Mouse (Mus musculus): Measurements from ENCODE around the gene Tcf3. TPM values are rescaled to one million over a fixed set of nuclear protein-coding genes. Genes with fewer than 3 reads are reported as not detected.

Gene Tcf3
- polyA plus RNA-seq, 1 experiment, result 25.5 TPM

GRCm38 (mm10) chr10:80399191-80399972 is 34.1 kb downstream of the Tcf3 start, which contains the start of gene Mbd3:
Gene Mbd3 (minus strand): TSS chr10:80399550.
- H3K4me3 ChIP-seq (ENCODE audit: insufficient read depth, low read length), result peak within 1 kb of the TSS; percentile 84
- TF ChIP-seq POLR2A (IDR thresholded peaks at IDR 0.05; ENCODE audit: borderline replicate concordance, low read depth, low read length) (peak; percentile 89), CTCF (IDR thresholded peaks at IDR 0.05; ENCODE audit: low read depth, low read length) (no peak)
- peaks cover 30% of the 10 kb centered on the region for H3K4me1 ChIP-seq (ENCODE audit: control insufficient read depth, insufficient read depth, low read length)
- peak within 1 kb of the TSS; percentile 95 for H3K27ac ChIP-seq (ENCODE audit: insufficient read depth, low read depth, low read length)

- Histone ChIP-seq H3K4me1 (ENCODE audit: control insufficient read depth, insufficient read depth, low read length) (peaks cover 30% of the 10 kb centered on the region), H3K4me3 (ENCODE audit: insufficient read depth, low read length) (peak overlapping the region; percentile 84), H3K27ac (ENCODE audit: insufficient read depth, low read depth, low read length) (peak overlapping the region; percentile 91)
- TF ChIP-seq CTCF (IDR thresholded peaks at IDR 0.05; ENCODE audit: low read depth, low read length), result no peak
- TF ChIP-seq POLR2A (IDR thresholded peaks at IDR 0.05; ENCODE audit: borderline replicate concordance, low read depth, low read length), result no peak
Observed at GRCm38 (mm10) chr10:80398719-80399190, 34.7 kb downstream of the Tcf3 start.

- Histone ChIP-seq H3K27ac (ENCODE audit: insufficient read depth, low read depth, low read length) (peak overlapping the region; percentile 91), H3K4me1 (ENCODE audit: control insufficient read depth, insufficient read depth, low read length) (peaks cover 30% of the 10 kb centered on the region), H3K4me3 (ENCODE audit: insufficient read depth, low read length) (peak overlapping the region; percentile 84)
- TF ChIP-seq POLR2A (IDR thresholded peaks at IDR 0.05; ENCODE audit: borderline replicate concordance, low read depth, low read length), result no peak
- no peak for TF ChIP-seq CTCF (IDR thresholded peaks at IDR 0.05; ENCODE audit: low read depth, low read length)
Observed at GRCm38 (mm10) chr10:80398174-80398535, 35.3 kb downstream of the Tcf3 start.

- Histone ChIP-seq H3K4me3 (ENCODE audit: insufficient read depth, low read length) (peak overlapping the region; percentile 84), H3K4me1 (ENCODE audit: control insufficient read depth, insufficient read depth, low read length) (peaks cover 30% of the 10 kb centered on the region), H3K27ac (ENCODE audit: insufficient read depth, low read depth, low read length) (peak overlapping the region; percentile 91)
- TF ChIP-seq POLR2A (IDR thresholded peaks at IDR 0.05; ENCODE audit: borderline replicate concordance, low read depth, low read length), result no peak
- TF ChIP-seq CTCF (IDR thresholded peaks at IDR 0.05; ENCODE audit: low read depth, low read length), result no peak
Observed at GRCm38 (mm10) chr10:80397524-80398173, 35.8 kb downstream of the Tcf3 start.

GRCm38 (mm10) chr10:80396822-80397523 is 36.5 kb downstream of the Tcf3 start:
- peaks cover 30% of the 10 kb centered on the region for H3K4me1 ChIP-seq (ENCODE audit: control insufficient read depth, insufficient read depth, low read length)
- TF ChIP-seq POLR2A (IDR thresholded peaks at IDR 0.05; ENCODE audit: borderline replicate concordance, low read depth, low read length), result no peak
- no peak for TF ChIP-seq CTCF (IDR thresholded peaks at IDR 0.05; ENCODE audit: low read depth, low read length)
- peak overlapping the region; percentile 91; the same call in 1 of the 2 replicates for H3K27ac ChIP-seq (ENCODE audit: insufficient read depth, low read depth, low read length)
- H3K4me3 ChIP-seq (ENCODE audit: insufficient read depth, low read length), result peak overlapping the region; percentile 84

GRCm38 (mm10) chr10:80395025-80395627 is 38.3 kb downstream of the Tcf3 start:
- Histone ChIP-seq H3K27ac (ENCODE audit: insufficient read depth, low read depth, low read length) (no peak overlapping the region), H3K4me1 (ENCODE audit: control insufficient read depth, insufficient read depth, low read length) (peaks cover 13% of the 10 kb centered on the region), H3K4me3 (ENCODE audit: insufficient read depth, low read length) (no peak overlapping the region)
- TF ChIP-seq CTCF (IDR thresholded peaks at IDR 0.05; ENCODE audit: low read depth, low read length), result no peak
- no peak for TF ChIP-seq POLR2A (IDR thresholded peaks at IDR 0.05; ENCODE audit: borderline replicate concordance, low read depth, low read length)

GRCm38 (mm10) chr10:80392687-80393086 is 40.8 kb downstream of the Tcf3 start:
- Histone ChIP-seq H3K4me3 (ENCODE audit: insufficient read depth, low read length) (no peak overlapping the region), H3K4me1 (ENCODE audit: control insufficient read depth, insufficient read depth, low read length) (peaks cover 26% of the 10 kb centered on the region), H3K27ac (ENCODE audit: insufficient read depth, low read depth, low read length) (no peak overlapping the region)
- TF ChIP-seq CTCF (IDR thresholded peaks at IDR 0.05; ENCODE audit: low read depth, low read length), result no peak

- H3K4me3 ChIP-seq (ENCODE audit: insufficient read depth, low read length), result no peak overlapping the region
- TF ChIP-seq CTCF (IDR thresholded peaks at IDR 0.05; ENCODE audit: low read depth, low read length), result no peak
- no peak for TF ChIP-seq POLR2A (IDR thresholded peaks at IDR 0.05; ENCODE audit: borderline replicate concordance, low read depth, low read length)
- H3K4me1 ChIP-seq (ENCODE audit: control insufficient read depth, insufficient read depth, low read length), result peaks cover 22% of the 10 kb centered on the region
- no peak overlapping the region for H3K27ac ChIP-seq (ENCODE audit: insufficient read depth, low read depth, low read length)
Observed at GRCm38 (mm10) chr10:80390697-80391096, 42.8 kb downstream of the Tcf3 start.

GRCm38 (mm10) chr10:80389185-80389708 is 44.2 kb downstream of the Tcf3 start:
- Histone ChIP-seq H3K4me1 (ENCODE audit: control insufficient read depth, insufficient read depth, low read length) (peaks cover 25% of the 10 kb centered on the region), H3K4me3 (ENCODE audit: insufficient read depth, low read length) (no peak overlapping the region), H3K27ac (ENCODE audit: insufficient read depth, low read depth, low read length) (no peak overlapping the region; the same call in 1 of the 2 replicates)
- no peak for TF ChIP-seq CTCF (IDR thresholded peaks at IDR 0.05; ENCODE audit: low read depth, low read length)
- no peak for TF ChIP-seq POLR2A (IDR thresholded peaks at IDR 0.05; ENCODE audit: borderline replicate concordance, low read depth, low read length)
